Mouse (Mus musculus): ENCODE results near the gene Slc35b4. TPM values are rescaled to one million over a fixed set of nuclear protein-coding genes. Genes with fewer than 3 reads are reported as not detected.

Gene Slc35b4
- polyA plus RNA-seq, 1 experiment = 23.5 TPM

DNA sequence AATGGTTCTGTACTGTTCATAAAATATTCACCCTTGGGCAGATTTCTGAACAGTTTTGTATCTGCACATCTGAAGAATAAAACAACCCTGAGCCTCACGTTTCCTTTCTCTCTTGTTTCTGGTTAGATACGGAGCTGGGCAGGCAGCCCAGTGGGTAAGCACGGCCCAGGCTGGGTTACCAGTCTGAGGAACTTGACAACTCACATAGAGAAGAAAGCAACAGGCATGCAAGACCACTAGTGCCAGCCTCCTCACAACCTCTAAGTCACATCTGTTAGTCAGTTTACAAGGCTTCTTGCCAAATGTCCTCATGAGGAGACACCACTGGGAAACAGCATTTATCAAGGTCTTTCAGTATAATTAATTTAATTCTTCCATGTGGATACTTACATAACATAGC lies 8.1 kb downstream of the Slc35b4 start:
- no peak overlapping the region for H3K4me3 ChIP-seq (ENCODE audit: insufficient read depth, poor library complexity, severe bottlenecking)
- no peak overlapping the region for H3ac ChIP-seq (ENCODE audit: control insufficient read depth, insufficient read length, low read depth)
- H3K79me3 ChIP-seq (ENCODE audit: low read depth) = peaks cover 6% of the 10 kb centered on the region
- peaks cover 28% of the 10 kb centered on the region for H3K79me2 ChIP-seq (ENCODE audit: control insufficient read depth, insufficient read depth)
- H3K36me3 ChIP-seq (ENCODE audit: control insufficient read depth, insufficient read depth) = peaks cover 46% of the 10 kb centered on the region
- H3K27me3 ChIP-seq (ENCODE audit: control insufficient read depth, insufficient read depth, insufficient read length) = no peaks in the 10 kb centered on the region
- TF ChIP-seq MYOD1 (IDR thresholded peaks at IDR 0.05; ENCODE audit: control insufficient read depth, insufficient read length, low read depth) (no peak), CTCF (IDR thresholded peaks at IDR 0.05; ENCODE audit: control insufficient read depth, insufficient read depth, insufficient read length) (no peak), FOSL1 (IDR thresholded peaks at IDR 0.05; ENCODE audit: insufficient read depth, low read length, poor library complexity, severe bottlenecking) (no peak), USF1 (IDR thresholded peaks at IDR 0.05; ENCODE audit: low read depth) (no peak), MYOG (IDR thresholded peaks at IDR 0.05; ENCODE audit: control insufficient read depth, extremely low read depth, insufficient read length) (no peak), MAX (IDR thresholded peaks at IDR 0.05) (no peak), CEBPB (IDR thresholded peaks at IDR 0.05; ENCODE audit: low read depth) (no peak)

DNA sequence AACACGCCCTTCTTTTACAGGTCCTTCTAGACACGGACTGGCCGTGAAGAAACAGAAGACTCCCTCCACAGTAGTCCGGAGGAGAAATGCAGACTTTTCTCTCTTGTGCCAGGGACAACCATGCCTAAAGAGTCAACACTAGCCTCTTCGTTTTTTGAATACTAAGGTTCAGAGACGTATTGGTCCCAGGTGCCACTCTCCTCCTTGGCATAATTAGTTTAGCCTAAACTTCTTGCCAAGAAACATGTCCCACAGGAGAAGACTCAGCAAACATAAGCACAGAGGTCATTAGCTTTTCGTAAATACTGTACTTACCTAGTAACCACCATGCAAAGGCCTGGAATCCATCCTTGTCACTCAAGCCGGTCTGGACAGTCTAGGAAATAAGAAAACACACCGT lies 13.9 kb downstream of the Slc35b4 start:
- Histone ChIP-seq H3K79me2 (ENCODE audit: control insufficient read depth, insufficient read depth) (no peaks in the 10 kb centered on the region), H3K4me3 (ENCODE audit: insufficient read depth, poor library complexity, severe bottlenecking) (no peak overlapping the region), H3ac (ENCODE audit: control insufficient read depth, insufficient read length, low read depth) (no peak overlapping the region), H3K27me3 (ENCODE audit: control insufficient read depth, insufficient read depth, insufficient read length) (no peaks in the 10 kb centered on the region), H3K79me3 (ENCODE audit: low read depth) (no peaks in the 10 kb centered on the region), H3K36me3 (ENCODE audit: control insufficient read depth, insufficient read depth) (peaks cover 83% of the 10 kb centered on the region)
- TF ChIP-seq CTCF (IDR thresholded peaks at IDR 0.05; ENCODE audit: control insufficient read depth, insufficient read depth, insufficient read length) (no peak), MYOD1 (IDR thresholded peaks at IDR 0.05; ENCODE audit: control insufficient read depth, insufficient read length, low read depth) (no peak), CEBPB (IDR thresholded peaks at IDR 0.05; ENCODE audit: low read depth) (no peak), USF1 (IDR thresholded peaks at IDR 0.05; ENCODE audit: low read depth) (no peak), FOSL1 (IDR thresholded peaks at IDR 0.05; ENCODE audit: insufficient read depth, low read length, poor library complexity, severe bottlenecking) (no peak), MYOG (IDR thresholded peaks at IDR 0.05; ENCODE audit: control insufficient read depth, extremely low read depth, insufficient read length) (no peak), MAX (IDR thresholded peaks at IDR 0.05) (no peak)

DNA sequence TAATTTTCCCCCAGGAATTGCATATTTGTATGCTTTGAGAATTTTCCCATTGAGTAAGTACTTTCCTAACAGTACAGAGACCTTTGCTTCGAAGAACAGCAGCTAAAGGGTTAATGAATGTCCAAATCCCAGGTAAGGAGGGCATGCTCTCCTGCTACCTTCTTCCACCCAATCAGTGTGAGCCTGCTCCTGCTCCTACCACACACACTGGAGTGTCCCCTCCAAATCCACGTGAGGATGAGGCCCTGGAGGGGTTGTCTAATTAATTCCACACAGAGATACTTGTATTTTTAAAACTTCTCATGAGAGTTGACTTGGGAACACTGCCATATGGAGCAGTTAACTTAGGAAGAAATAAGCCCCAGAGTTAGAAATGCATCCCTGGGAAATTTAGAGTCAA lies 14.3 kb downstream of the Slc35b4 start:
- no peaks in the 10 kb centered on the region for H3K79me3 ChIP-seq (ENCODE audit: low read depth)

DNA sequence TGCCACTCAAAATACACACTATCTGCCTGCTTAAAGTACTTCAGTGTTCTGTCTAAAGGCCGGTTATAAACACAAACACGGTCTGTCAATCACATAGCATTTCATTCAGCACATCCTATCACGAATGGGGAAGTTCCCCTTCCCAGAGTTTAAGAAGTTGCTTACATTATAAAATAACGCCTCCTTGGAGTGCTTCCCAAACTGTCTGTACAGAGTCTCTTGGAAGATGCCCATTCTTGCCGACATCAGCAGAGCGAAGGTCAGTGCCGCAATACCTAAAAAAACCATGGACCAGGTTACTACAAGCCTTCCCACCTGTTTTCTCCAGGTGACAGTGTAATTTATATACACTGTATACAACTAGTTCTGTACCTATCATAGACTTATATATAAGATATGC lies 15.4 kb downstream of the Slc35b4 start:
- no peak overlapping the region for H3ac ChIP-seq (ENCODE audit: control insufficient read depth, insufficient read length, low read depth)
- H3K36me3 ChIP-seq (ENCODE audit: control insufficient read depth, insufficient read depth) = peaks cover 84% of the 10 kb centered on the region
- H3K79me3 ChIP-seq (ENCODE audit: low read depth) = no peaks in the 10 kb centered on the region
- no peak overlapping the region for H3K4me3 ChIP-seq (ENCODE audit: insufficient read depth, poor library complexity, severe bottlenecking)
- no peaks in the 10 kb centered on the region for H3K27me3 ChIP-seq (ENCODE audit: control insufficient read depth, insufficient read depth, insufficient read length)
- TF ChIP-seq MYOG (IDR thresholded peaks at IDR 0.05; ENCODE audit: control insufficient read depth, extremely low read depth, insufficient read length) (no peak), MYOD1 (IDR thresholded peaks at IDR 0.05; ENCODE audit: control insufficient read depth, insufficient read length, low read depth) (no peak), CEBPB (IDR thresholded peaks at IDR 0.05; ENCODE audit: low read depth) (no peak), FOSL1 (IDR thresholded peaks at IDR 0.05; ENCODE audit: insufficient read depth, low read length, poor library complexity, severe bottlenecking) (no peak), MAX (IDR thresholded peaks at IDR 0.05) (no peak), USF1 (IDR thresholded peaks at IDR 0.05; ENCODE audit: low read depth) (no peak), CTCF (IDR thresholded peaks at IDR 0.05; ENCODE audit: control insufficient read depth, insufficient read depth, insufficient read length) (no peak)
- H3K79me2 ChIP-seq (ENCODE audit: control insufficient read depth, insufficient read depth) = no peaks in the 10 kb centered on the region

More for the DNA sequence above, 14.3 kb downstream of the Slc35b4 start:
- Histone ChIP-seq H3K36me3 (ENCODE audit: control insufficient read depth, insufficient read depth) (peaks cover 85% of the 10 kb centered on the region), H3K79me2 (ENCODE audit: control insufficient read depth, insufficient read depth) (no peaks in the 10 kb centered on the region), H3K4me3 (ENCODE audit: insufficient read depth, poor library complexity, severe bottlenecking) (no peak overlapping the region), H3K27me3 (ENCODE audit: control insufficient read depth, insufficient read depth, insufficient read length) (no peaks in the 10 kb centered on the region), H3ac (ENCODE audit: control insufficient read depth, insufficient read length, low read depth) (no peak overlapping the region)
- no peak for TF ChIP-seq USF1 (IDR thresholded peaks at IDR 0.05; ENCODE audit: low read depth)
- TF ChIP-seq CEBPB (IDR thresholded peaks at IDR 0.05; ENCODE audit: low read depth) = no peak

DNA sequence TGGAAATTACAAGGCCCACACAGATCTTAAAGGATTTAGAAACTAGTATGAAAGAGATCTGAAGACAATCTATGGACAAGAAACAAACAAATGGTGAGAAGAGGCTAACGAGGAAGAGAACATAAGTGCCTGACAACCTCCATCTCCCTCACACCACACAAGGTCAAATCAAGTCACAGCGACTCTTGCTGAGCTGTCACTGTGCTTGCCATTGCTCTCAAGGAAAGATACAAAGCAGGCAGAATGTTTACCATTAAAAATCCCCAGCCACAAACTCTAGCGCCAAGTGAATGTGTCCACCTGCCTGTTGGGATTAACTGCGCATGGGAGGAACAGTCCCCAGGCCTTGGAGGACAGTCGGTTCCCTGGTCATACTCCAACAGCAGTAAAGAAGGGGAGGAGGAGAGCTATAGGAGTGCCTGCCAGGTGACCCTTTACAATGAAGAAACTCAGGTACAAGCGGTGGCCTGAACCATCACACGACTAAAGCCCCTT lies 16.0 kb downstream of the Slc35b4 start:
- Histone ChIP-seq H3K36me3 (ENCODE audit: control insufficient read depth, insufficient read depth) (peaks cover 80% of the 10 kb centered on the region), H3K4me3 (ENCODE audit: insufficient read depth, poor library complexity, severe bottlenecking) (no peak overlapping the region), H3ac (ENCODE audit: control insufficient read depth, insufficient read length, low read depth) (no peak overlapping the region), H3K27me3 (ENCODE audit: control insufficient read depth, insufficient read depth, insufficient read length) (no peaks in the 10 kb centered on the region), H3K79me2 (ENCODE audit: control insufficient read depth, insufficient read depth) (no peaks in the 10 kb centered on the region), H3K79me3 (ENCODE audit: low read depth) (no peaks in the 10 kb centered on the region)
- TF ChIP-seq MYOG (IDR thresholded peaks at IDR 0.05; ENCODE audit: control insufficient read depth, extremely low read depth, insufficient read length) (no peak), FOSL1 (IDR thresholded peaks at IDR 0.05; ENCODE audit: insufficient read depth, low read length, poor library complexity, severe bottlenecking) (no peak), MYOD1 (IDR thresholded peaks at IDR 0.05; ENCODE audit: control insufficient read depth, insufficient read length, low read depth) (no peak), CEBPB (IDR thresholded peaks at IDR 0.05; ENCODE audit: low read depth) (no peak), MAX (IDR thresholded peaks at IDR 0.05) (no peak), USF1 (IDR thresholded peaks at IDR 0.05; ENCODE audit: low read depth) (no peak), CTCF (IDR thresholded peaks at IDR 0.05; ENCODE audit: control insufficient read depth, insufficient read depth, insufficient read length) (no peak)

Data from C2C12 (cell line).